Mouse (Mus musculus): ENCODE measurements around the gene Bid.
"Not testable (repeated sequence)": the region's sequence is repeated elsewhere in the genome, so short reads cannot be mapped to it uniquely, and the experiment has no call there.

DNA sequence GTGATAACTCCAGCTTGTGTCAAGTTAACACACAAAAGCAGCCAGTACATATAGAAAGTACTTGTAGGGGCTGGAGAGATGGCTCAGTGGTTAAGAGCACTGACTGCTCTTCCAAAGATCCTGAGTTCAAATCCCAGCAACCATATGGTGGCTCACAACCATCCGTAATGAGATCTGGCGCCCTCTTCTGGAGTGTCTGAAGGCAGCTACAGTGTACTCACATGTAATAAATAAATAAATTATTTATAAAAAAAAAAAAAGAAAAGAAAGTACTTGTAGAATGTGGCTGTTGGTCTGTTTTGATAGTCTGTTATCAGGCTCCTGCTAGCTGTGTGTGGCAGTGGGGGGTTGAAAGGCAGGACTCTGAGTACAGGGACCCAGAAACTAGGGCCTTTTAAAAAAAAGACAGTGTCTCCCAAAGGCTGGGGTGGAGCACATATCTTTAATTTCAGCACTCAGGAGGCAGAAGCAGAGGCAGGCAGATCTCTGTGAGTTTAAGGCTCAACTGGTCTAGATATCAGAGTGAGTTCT lies 8.2 kb upstream of the Bid start:
- TF ChIP-seq POLR2A (IDR thresholded peaks at IDR 0.05; ENCODE audit: borderline replicate concordance, extremely low read depth, insufficient read depth, insufficient read length, poor library complexity, severe bottlenecking); CTCF (IDR thresholded peaks at IDR 0.05; ENCODE audit: borderline replicate concordance, extremely low read depth, insufficient read depth, insufficient read length): not testable (repeated sequence)
